Mouse (Mus musculus): ENCODE data around the gene Nisch. TPM values are rescaled to one million over a fixed set of nuclear protein-coding genes. Genes with fewer than 3 reads are reported as not detected.

Nisch gene
- polyA plus RNA-seq, 1 experiment from 2014 or later = 322 TPM

GRCm38 (mm10) chr14:31173537-31173936, 43.2 kb downstream of the Nisch start:
- Histone ChIP-seq H3K4me2 (ENCODE audit: low read depth) (no peak overlapping the region), H3K27ac (ENCODE audit: low read depth, low read length) (no peak overlapping the region), H3K4me1 (ENCODE audit: control insufficient read depth, insufficient read depth, low read length) (no peaks in the 10 kb centered on the region), H3K9me3 (ENCODE audit: control insufficient read depth, low read length) (no peaks in the 10 kb centered on the region), H3K4me3 (ENCODE audit: low read depth, low read length) (no peak overlapping the region), H3K36me3 (ENCODE audit: control insufficient read depth, insufficient read depth, low read length) (peaks cover 64% of the 10 kb centered on the region), H3K27me3 (ENCODE audit: control insufficient read depth, insufficient read depth, low read length) (no peaks in the 10 kb centered on the region), H3K9ac (ENCODE audit: low read length) (no peak overlapping the region)
- DNase-seq (ENCODE audit: low spot score) = no peak
- WGBS = 94% methylated on average over 7 of the region's 7 CpGs
- ATAC-seq (ENCODE audit: insufficient read depth, low FRiP score, low TSS enrichment) = no peak

GRCm38 (mm10) chr14:31172781-31173455, 43.8 kb downstream of the Nisch start:
- no peaks in the 10 kb centered on the region for H3K27me3 ChIP-seq (ENCODE audit: control insufficient read depth, insufficient read depth, low read length)
- DNase-seq (ENCODE audit: low spot score) = no peak
- H3K9ac ChIP-seq (ENCODE audit: low read length) = no peak overlapping the region
- 91% methylated on average over 18 of the region's 18 CpGs for WGBS
- no peak for ATAC-seq (ENCODE audit: insufficient read depth, low FRiP score, low TSS enrichment)
- H3K4me3 ChIP-seq (ENCODE audit: low read depth, low read length) = no peak overlapping the region
- H3K4me1 ChIP-seq (ENCODE audit: control insufficient read depth, insufficient read depth, low read length) = no peaks in the 10 kb centered on the region
- no peak overlapping the region for H3K4me2 ChIP-seq (ENCODE audit: low read depth)
- peaks cover 64% of the 10 kb centered on the region for H3K36me3 ChIP-seq (ENCODE audit: control insufficient read depth, insufficient read depth, low read length)
- H3K27ac ChIP-seq (ENCODE audit: low read depth, low read length) = no peak overlapping the region
- no peaks in the 10 kb centered on the region for H3K9me3 ChIP-seq (ENCODE audit: control insufficient read depth, low read length)

GRCm38 (mm10) chr14:31171821-31172220, 44.9 kb downstream of the Nisch start:
- 96% methylated on average over 15 of the region's 15 CpGs for WGBS
- Histone ChIP-seq H3K4me1 (ENCODE audit: control insufficient read depth, insufficient read depth, low read length) (no peaks in the 10 kb centered on the region), H3K4me2 (ENCODE audit: low read depth) (no peak overlapping the region), H3K9ac (ENCODE audit: low read length) (no peak overlapping the region), H3K9me3 (ENCODE audit: control insufficient read depth, low read length) (no peaks in the 10 kb centered on the region), H3K27me3 (ENCODE audit: control insufficient read depth, insufficient read depth, low read length) (no peaks in the 10 kb centered on the region), H3K27ac (ENCODE audit: low read depth, low read length) (no peak overlapping the region), H3K4me3 (ENCODE audit: low read depth, low read length) (no peak overlapping the region), H3K36me3 (ENCODE audit: control insufficient read depth, insufficient read depth, low read length) (peaks cover 53% of the 10 kb centered on the region)
- no peak for DNase-seq (ENCODE audit: low spot score)
- ATAC-seq (ENCODE audit: insufficient read depth, low FRiP score, low TSS enrichment) = no peak

GRCm38 (mm10) chr14:31171386-31171785, 45.4 kb downstream of the Nisch start:
- ATAC-seq (ENCODE audit: insufficient read depth, low FRiP score, low TSS enrichment) (no peak), DNase-seq (ENCODE audit: low spot score) (no peak)
- WGBS = 86% methylated on average over 11 of the region's 11 CpGs
- no peak overlapping the region for H3K9ac ChIP-seq (ENCODE audit: low read length)
- H3K9me3 ChIP-seq (ENCODE audit: control insufficient read depth, low read length) = no peaks in the 10 kb centered on the region
- no peak overlapping the region for H3K4me3 ChIP-seq (ENCODE audit: low read depth, low read length)
- H3K36me3 ChIP-seq (ENCODE audit: control insufficient read depth, insufficient read depth, low read length) = peaks cover 48% of the 10 kb centered on the region
- no peak overlapping the region for H3K4me2 ChIP-seq (ENCODE audit: low read depth)
- H3K27ac ChIP-seq (ENCODE audit: low read depth, low read length) = no peak overlapping the region
- H3K27me3 ChIP-seq (ENCODE audit: control insufficient read depth, insufficient read depth, low read length) = no peaks in the 10 kb centered on the region
- no peaks in the 10 kb centered on the region for H3K4me1 ChIP-seq (ENCODE audit: control insufficient read depth, insufficient read depth, low read length)

GRCm38 (mm10) chr14:31170963-31171362, 45.8 kb downstream of the Nisch start:
- H3K27ac ChIP-seq (ENCODE audit: low read depth, low read length) = no peak overlapping the region
- no peak for DNase-seq (ENCODE audit: low spot score)
- WGBS = 86% methylated on average over 13 of the region's 13 CpGs
- no peak overlapping the region for H3K4me2 ChIP-seq (ENCODE audit: low read depth)
- no peaks in the 10 kb centered on the region for H3K9me3 ChIP-seq (ENCODE audit: control insufficient read depth, low read length)
- no peak overlapping the region for H3K4me3 ChIP-seq (ENCODE audit: low read depth, low read length)
- H3K27me3 ChIP-seq (ENCODE audit: control insufficient read depth, insufficient read depth, low read length) = no peaks in the 10 kb centered on the region
- H3K4me1 ChIP-seq (ENCODE audit: control insufficient read depth, insufficient read depth, low read length) = no peaks in the 10 kb centered on the region
- peaks cover 44% of the 10 kb centered on the region for H3K36me3 ChIP-seq (ENCODE audit: control insufficient read depth, insufficient read depth, low read length)
- H3K9ac ChIP-seq (ENCODE audit: low read length) = no peak overlapping the region
- ATAC-seq (ENCODE audit: insufficient read depth, low FRiP score, low TSS enrichment) = no peak

- WGBS = 84% methylated on average over 6 of the region's 6 CpGs
- Histone ChIP-seq H3K4me1 (ENCODE audit: control insufficient read depth, insufficient read depth, low read length) (no peaks in the 10 kb centered on the region), H3K27ac (ENCODE audit: low read depth, low read length) (no peak overlapping the region), H3K27me3 (ENCODE audit: control insufficient read depth, insufficient read depth, low read length) (no peaks in the 10 kb centered on the region), H3K9ac (ENCODE audit: low read length) (no peak overlapping the region), H3K36me3 (ENCODE audit: control insufficient read depth, insufficient read depth, low read length) (peaks cover 34% of the 10 kb centered on the region), H3K4me3 (ENCODE audit: low read depth, low read length) (no peak overlapping the region), H3K4me2 (ENCODE audit: low read depth) (no peak overlapping the region), H3K9me3 (ENCODE audit: control insufficient read depth, low read length) (no peaks in the 10 kb centered on the region)
- ATAC-seq (ENCODE audit: insufficient read depth, low FRiP score, low TSS enrichment) (no peak), DNase-seq (ENCODE audit: low spot score) (no peak)
Measured at GRCm38 (mm10) chr14:31169508-31169907, 47.2 kb downstream of the Nisch start.

GRCm38 (mm10) chr14:31168425-31168824, 48.3 kb downstream of the Nisch start, which contains the start of gene Stab1:
Gene Stab1, minus strand, starts transcription at chr14:31168641.
- H3K27me3 ChIP-seq (ENCODE audit: control insufficient read depth, insufficient read depth, low read length) = no peaks in the 10 kb centered on the region
- no peak within 1 kb of the TSS for H3K9ac ChIP-seq (ENCODE audit: low read length)
- DNase-seq (ENCODE audit: low spot score) = no peak
- H3K27ac ChIP-seq (ENCODE audit: low read depth, low read length) = no peak within 1 kb of the TSS
- no peaks in the 10 kb centered on the region for H3K4me1 ChIP-seq (ENCODE audit: control insufficient read depth, insufficient read depth, low read length)
- no peak within 1 kb of the TSS for H3K4me2 ChIP-seq (ENCODE audit: low read depth)
- no peaks in the 10 kb centered on the region for H3K9me3 ChIP-seq (ENCODE audit: control insufficient read depth, low read length)
- no peak for ATAC-seq (ENCODE audit: insufficient read depth, low FRiP score, low TSS enrichment)
- no peak within 1 kb of the TSS for H3K4me3 ChIP-seq (ENCODE audit: low read depth, low read length)
- peaks cover 26% of the 10 kb centered on the region for H3K36me3 ChIP-seq (ENCODE audit: control insufficient read depth, insufficient read depth, low read length)
- 63% methylated on average over 10 of the region's 10 CpGs for WGBS

GRCm38 (mm10) chr14:31166827-31167226, 49.9 kb downstream of the Nisch start:
- no peak for ATAC-seq (ENCODE audit: insufficient read depth, low FRiP score, low TSS enrichment)
- Histone ChIP-seq H3K4me2 (ENCODE audit: low read depth) (no peak overlapping the region), H3K4me3 (ENCODE audit: low read depth, low read length) (no peak overlapping the region), H3K27me3 (ENCODE audit: control insufficient read depth, insufficient read depth, low read length) (no peaks in the 10 kb centered on the region), H3K27ac (ENCODE audit: low read depth, low read length) (no peak overlapping the region), H3K9me3 (ENCODE audit: control insufficient read depth, low read length) (no peaks in the 10 kb centered on the region), H3K36me3 (ENCODE audit: control insufficient read depth, insufficient read depth, low read length) (peaks cover 13% of the 10 kb centered on the region), H3K9ac (ENCODE audit: low read length) (no peak overlapping the region), H3K4me1 (ENCODE audit: control insufficient read depth, insufficient read depth, low read length) (no peaks in the 10 kb centered on the region)
- WGBS = 66% methylated on average over 9 of the region's 9 CpGs
- no peak for DNase-seq (ENCODE audit: low spot score)

GRCm38 (mm10) chr14:31165991-31166630, 50.6 kb downstream of the Nisch start:
- H3K9ac ChIP-seq (ENCODE audit: low read length) = no peak overlapping the region
- WGBS = 63% methylated on average over 10 of the region's 10 CpGs
- no peaks in the 10 kb centered on the region for H3K9me3 ChIP-seq (ENCODE audit: control insufficient read depth, low read length)
- ATAC-seq (ENCODE audit: insufficient read depth, low FRiP score, low TSS enrichment) = no peak
- 0 out of 2 replicates have a peak overlapping the region, but pooled peaks have one; percentile 14 for H3K4me2 ChIP-seq (ENCODE audit: low read depth)
- H3K27ac ChIP-seq (ENCODE audit: low read depth, low read length) = no peak overlapping the region
- no peaks in the 10 kb centered on the region for H3K27me3 ChIP-seq (ENCODE audit: control insufficient read depth, insufficient read depth, low read length)
- no peak overlapping the region for H3K4me3 ChIP-seq (ENCODE audit: low read depth, low read length)
- no peak for DNase-seq (ENCODE audit: low spot score)
- peaks cover 7% of the 10 kb centered on the region for H3K36me3 ChIP-seq (ENCODE audit: control insufficient read depth, insufficient read depth, low read length)
- no peaks in the 10 kb centered on the region for H3K4me1 ChIP-seq (ENCODE audit: control insufficient read depth, insufficient read depth, low read length)

Data from neural tube, embryonic 11.5 days (tissue).